Mouse (Mus musculus) heart, adult 2 months (tissue): ENCODE measurements around the gene Apoc4. TPM values are rescaled to one million over a fixed set of nuclear protein-coding genes. Genes with fewer than 3 reads are reported as not detected.

Source experiments
- DNase-seq, 2 experiments: peaks; one replicate each; pipeline ENCODE4 v3.0.0; 2021
- H3K27ac ChIP-seq: fragments of 200-600 bp; 2 replicates; pipeline ENCODE4 v1.8.1; 2022
- H3K27me3 ChIP-seq: fragments of 200-500 bp; 2 replicates; pipeline ENCODE4 v1.6.1; 2012; ENCODE audit warnings: mild to moderate bottlenecking, low read length, inconsistent platforms, mixed read lengths; ENCODE audit not compliant: control insufficient read depth, insufficient read depth
- H3K36me3 ChIP-seq: fragments of 200-500 bp; 2 replicates; pipeline ENCODE4 v1.6.1; 2012; ENCODE audit warnings: low read length, inconsistent platforms; ENCODE audit not compliant: control insufficient read depth, insufficient read depth
- H3K4me1 ChIP-seq: fragments of 200-500 bp; 2 replicates; pipeline ENCODE4 v1.6.1; 2011; ENCODE audit warnings: low read length; ENCODE audit not compliant: control insufficient read depth, insufficient read depth
- H3K4me3 ChIP-seq: fragments of 200-600 bp; 2 replicates; pipeline ENCODE4 v1.8.1; 2022
- H3K79me2 ChIP-seq: fragments of 200-500 bp; replicated peaks from 2 replicates; pipeline ENCODE4 v1.6.1; 2012; ENCODE audit warnings: mild to moderate bottlenecking, inconsistent platforms, low read length, moderate library complexity, mixed read lengths; ENCODE audit not compliant: control insufficient read depth, insufficient read depth
- H3K9ac ChIP-seq: fragments of 200-500 bp; 2 replicates; pipeline ENCODE4 v1.6.1; 2012; ENCODE audit warnings: low read depth, mild to moderate bottlenecking, control low read depth, inconsistent platforms, low read length, mixed read lengths
- CTCF ChIP-seq: fragments of 200-600 bp; IDR thresholded peaks from 2 replicates; pipeline ENCODE4 v1.8.1; 2022; ENCODE audit warnings: antibody characterized with exemption, mild to moderate bottlenecking, moderate library complexity
- EP300 ChIP-seq: fragments of 200-500 bp; IDR thresholded peaks from 2 replicates; pipeline ENCODE4 v1.6.1; 2011; ENCODE audit warnings: low read depth, low read length, control low read depth; ENCODE audit not compliant: insufficient read depth
- POLR2A ChIP-seq: fragments of 200-500 bp; IDR thresholded peaks from 2 replicates; pipeline ENCODE4 v1.6.1; 2011; ENCODE audit warnings: mild to moderate bottlenecking, low read depth, low read length, control low read depth; ENCODE audit not compliant: insufficient read depth
- WGBS: fragments of 180-500 bp; shearing (Covaris S2); methylation state at CpG from one replicate; pipeline ENCODE4 v1.1.7; 2018; 5-methylcytosine and 5-hydroxymethylcytosine counted together
- intact Hi-C: fragments of 180-260 bp; cut with DNase I; formaldehyde crosslinking; loops from one replicate; pipeline ENCODE4 v1.15.1; 2025
- polyA plus RNA-seq: library from polyadenylated mRNA; depleted of rRNA; stranded (reverse); fragments of >200 nt; gene quantifications from 2 replicates; pipeline ENCODE4 v1.2.3, GENCODE M21; 2012; rRNA removed
- total RNA-seq, 2 experiments: library from RNA; stranded (reverse); gene quantifications; 2 replicates each; pipeline ENCODE4 v1.2.3; 2021

Apoc4 gene
- total and polyA plus RNA-seq, 3 experiments, result not detected

DNA sequence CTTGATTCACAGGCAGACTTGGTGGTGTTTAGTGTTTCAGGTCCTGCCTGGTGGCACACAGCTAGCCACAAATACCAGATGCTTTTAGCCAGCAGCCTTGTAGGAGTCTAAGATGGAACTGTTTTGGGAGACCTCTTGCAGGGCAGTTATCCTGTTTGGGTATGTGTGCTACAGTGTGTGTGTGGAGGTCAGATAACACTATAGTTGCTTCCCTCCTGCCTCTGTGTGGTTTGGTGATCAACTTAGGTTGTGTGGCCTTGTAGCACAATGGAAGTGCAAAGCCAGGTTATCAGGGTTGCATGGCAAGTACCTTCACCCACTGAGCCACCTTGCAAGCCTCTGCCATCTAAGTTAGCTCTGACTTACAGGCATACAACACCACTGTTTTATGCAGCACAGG lies 48.6 kb downstream of the Apoc4 start:
- TF ChIP-seq EP300 (no peak), CTCF (no peak), POLR2A (no peak)
- no peak for DNase-seq
- Histone ChIP-seq H3K27me3 (no peaks in the 10 kb centered on the region), H3K4me1 (peaks cover 4% of the 10 kb centered on the region; the same call in 1 of the 2 replicates), H3K9ac (no peak overlapping the region), H3K36me3 (no peaks in the 10 kb centered on the region), H3K27ac (no peak overlapping the region), H3K79me2 (no peaks in the 10 kb centered on the region), H3K4me3 (no peak overlapping the region)
- intact Hi-C loops, result no loop called here

DNA sequence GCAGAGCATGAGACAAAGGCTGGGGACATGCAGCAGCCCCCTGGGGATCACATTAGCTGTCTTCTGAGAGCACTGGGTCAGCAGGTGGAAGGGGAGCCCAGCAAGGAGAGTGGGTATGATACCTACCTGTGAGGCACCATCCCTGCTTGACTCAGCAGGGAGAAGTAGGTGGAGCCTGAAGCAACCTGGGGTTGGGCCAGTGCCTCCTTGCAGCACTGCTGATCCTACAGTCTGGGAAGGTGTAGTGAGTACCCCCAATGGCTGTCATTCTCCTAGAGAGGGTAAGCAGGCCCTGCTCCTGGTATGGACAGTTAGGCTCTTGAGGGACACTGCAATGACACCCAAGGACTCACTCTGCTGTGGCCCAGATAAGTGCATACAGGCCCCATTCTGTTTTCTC lies 49.0 kb downstream of the Apoc4 start:
- Histone ChIP-seq H3K27ac (no peak overlapping the region), H3K79me2 (no peaks in the 10 kb centered on the region), H3K9ac (no peak overlapping the region), H3K36me3 (no peaks in the 10 kb centered on the region), H3K4me1 (peaks cover 4% of the 10 kb centered on the region; the same call in 1 of the 2 replicates), H3K27me3 (no peaks in the 10 kb centered on the region), H3K4me3 (no peak overlapping the region)
- intact Hi-C loops, result no loop called here
- TF ChIP-seq CTCF, result no peak
- no peak for DNase-seq

DNA sequence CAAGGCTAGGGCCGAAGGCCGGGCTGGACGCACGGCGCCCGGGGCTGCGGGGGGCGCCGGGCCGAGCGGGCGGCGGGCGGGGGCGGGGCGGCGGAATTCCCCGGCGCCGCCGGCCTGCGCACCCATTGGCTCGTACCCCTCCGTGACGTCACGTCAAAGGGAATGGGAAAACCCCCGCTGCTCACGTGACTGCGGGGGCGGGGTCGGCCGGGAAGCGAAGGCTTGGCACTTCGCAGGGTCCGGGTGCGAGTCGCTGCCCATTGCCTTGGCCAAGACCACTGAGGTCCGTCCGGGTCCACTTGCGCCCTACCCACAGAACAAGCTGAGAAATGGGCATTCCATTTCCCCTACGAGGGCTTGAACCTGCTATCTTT lies 51.9 kb downstream of the Apoc4 start, which contains the start of gene Relb:
Gene Relb, minus strand, starts transcription at position 78 of the 374 bp plus-strand sequence.
- WGBS, result under 1% methylated on average over 41 of the region's 41 CpGs
- 0 out of 2 replicates have a peak, but pooled peaks have one; percentile 34 for TF ChIP-seq POLR2A
- no peak for TF ChIP-seq EP300
- peak within 1 kb of the TSS; percentile 85 for H3K27ac ChIP-seq
- no peaks in the 10 kb centered on the region for H3K36me3 ChIP-seq
- H3K27me3 ChIP-seq, result no peaks in the 10 kb centered on the region
- peak within 1 kb of the TSS; percentile 81 for H3K9ac ChIP-seq
- DNase-seq, result peak; percentile 91 to 92
- intact Hi-C loops, result loop anchor here (5.0 kb wide), 2 partner anchors 33 to 172 kb away; partner anchors contain the start of gene Mark4
- peaks cover 1% of the 10 kb centered on the region; the same call in 1 of the 2 replicates for H3K4me1 ChIP-seq
- no peaks in the 10 kb centered on the region for H3K79me2 ChIP-seq
- peak within 1 kb of the TSS; percentile 94 for H3K4me3 ChIP-seq

DNA sequence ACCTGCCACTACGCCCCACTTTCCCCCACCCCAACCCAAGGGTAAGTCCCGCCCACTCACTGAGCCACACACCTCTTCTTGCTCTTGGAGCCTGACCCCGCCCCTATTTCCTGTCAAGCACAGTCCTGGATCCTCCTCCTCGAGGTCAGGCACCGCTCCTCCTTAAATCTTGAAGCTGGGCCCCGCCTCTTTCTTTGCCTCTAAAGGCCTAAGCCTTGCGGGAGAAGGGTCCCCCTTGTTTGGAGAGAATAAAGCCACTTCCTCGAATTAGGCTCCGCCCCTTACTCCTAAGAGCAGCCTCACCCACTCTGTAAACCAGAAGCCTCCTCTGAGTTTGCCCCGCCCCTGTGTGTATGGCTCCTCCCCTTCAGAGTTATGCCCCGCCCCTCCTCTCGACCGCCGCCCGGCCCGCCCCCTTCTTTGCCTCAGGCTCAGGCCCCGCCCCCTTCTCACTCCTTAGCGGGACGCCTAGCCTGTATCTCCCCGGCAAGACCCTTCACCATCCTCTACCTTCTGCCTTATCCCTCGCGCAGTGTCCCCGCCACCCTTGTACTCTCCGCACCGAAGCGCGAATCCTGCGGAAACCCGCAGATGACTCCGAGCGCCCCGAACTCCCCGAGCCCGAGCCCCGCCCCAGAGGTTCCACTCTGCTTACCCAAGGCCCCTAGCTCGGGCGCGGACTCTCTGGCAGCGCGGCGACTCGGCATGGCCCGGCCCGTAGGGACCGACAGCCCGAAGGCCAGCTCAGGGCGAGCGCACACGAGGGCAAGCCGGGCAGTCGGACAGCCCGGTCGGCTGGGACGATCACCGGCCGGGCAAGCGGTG lies 52.5 kb downstream of the Apoc4 start:
- intact Hi-C loops, result loop anchor here (5.0 kb wide), 2 partner anchors 34 to 171 kb away; partner anchors contain the start of gene Mark4
- H3K27ac ChIP-seq, result peak overlapping the region; percentile 85
- peak overlapping the region; percentile 94 for H3K4me3 ChIP-seq
- no peaks in the 10 kb centered on the region for H3K36me3 ChIP-seq
- H3K79me2 ChIP-seq, result no peaks in the 10 kb centered on the region
- peak overlapping the region; percentile 81 for H3K9ac ChIP-seq
- peak; percentile 95 to 96 for DNase-seq
- 3% methylated on average over 57 of the region's 57 CpGs for WGBS
- peaks cover 1% of the 10 kb centered on the region; the same call in 1 of the 2 replicates for H3K4me1 ChIP-seq
- H3K27me3 ChIP-seq, result no peaks in the 10 kb centered on the region
- TF ChIP-seq EP300 (no peak), POLR2A (peak; percentile 44; the same call in 1 of the 2 replicates)

DNA sequence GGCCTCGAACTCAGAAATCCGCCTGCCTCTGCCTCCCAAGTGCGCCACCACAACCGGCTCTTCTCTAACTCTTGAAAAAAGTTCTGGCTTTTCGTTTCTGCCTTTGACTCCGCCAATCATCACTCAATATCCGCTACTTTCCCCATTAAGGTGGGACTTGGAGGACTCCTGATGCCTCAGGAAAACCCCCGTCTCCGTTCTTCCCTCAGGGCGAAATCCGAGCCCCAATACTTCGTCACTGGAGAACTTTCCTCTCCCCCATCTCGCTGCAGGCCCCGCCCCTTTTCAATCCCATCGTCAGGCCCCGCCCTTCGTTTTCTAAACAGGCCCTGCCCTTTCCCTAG lies 53.1 kb downstream of the Apoc4 start:
- Histone ChIP-seq H3K27me3 (no peaks in the 10 kb centered on the region), H3K4me1 (peaks cover 1% of the 10 kb centered on the region; the same call in 1 of the 2 replicates), H3K9ac (peak overlapping the region; percentile 32), H3K36me3 (no peaks in the 10 kb centered on the region), H3K4me3 (peak overlapping the region; percentile 94), H3K79me2 (no peaks in the 10 kb centered on the region), H3K27ac (peak overlapping the region; percentile 85)
- intact Hi-C loops, result loop anchor here (5.0 kb wide), 2 partner anchors 34 to 171 kb away; partner anchors contain the start of gene Mark4
- WGBS, result 18% methylated on average over 17 of the region's 17 CpGs
- TF ChIP-seq POLR2A (no peak; the same call in 1 of the 2 replicates), EP300 (no peak), CTCF (no peak)
- no peak for DNase-seq

Other genes with a start within 250 kb of the Apoc4 start
- gene Mark4, start 222.7 kb downstream of the Apoc4 start, total RNA-seq, result 10 to 100 TPM; 22.4 to 27.2 TPM
- 11.1 and 11.8 TPM in 2 replicates for gene Mark4, start 222.7 kb downstream of the Apoc4 start, polyA plus RNA-seq
- gene Exoc3l2, start 218.1 kb downstream of the Apoc4 start, total RNA-seq, result 1 to 10 TPM in 1 of 2 experiments, under 1 TPM in 1; 0.80 to 1.2 TPM
- 1.5 and 1.7 TPM in 2 replicates for gene Exoc3l2, start 218.1 kb downstream of the Apoc4 start, polyA plus RNA-seq
- 1 to 10 TPM; 2.2 to 2.5 TPM for gene Bloc1s3, start 173.1 kb downstream of the Apoc4 start, total RNA-seq
- gene Bloc1s3, start 173.1 kb downstream of the Apoc4 start, polyA plus RNA-seq, result 3.9 and 5.4 TPM in 2 replicates
- gene Trappc6a, start 173.1 kb downstream of the Apoc4 start, total RNA-seq, result 10 to 100 TPM; 32.2 to 33.5 TPM
- gene Trappc6a, start 173.1 kb downstream of the Apoc4 start, polyA plus RNA-seq, result 32.9 and 45.0 TPM in 2 replicates
- gene Nkpd1, start 163.6 kb downstream of the Apoc4 start, total RNA-seq, result not detected
- gene Nkpd1, start 163.6 kb downstream of the Apoc4 start, polyA plus RNA-seq, result 0.06 TPM in 1 of 2 replicates, not detected in the other
- 10 to 100 TPM; 58.0 to 69.5 TPM for gene Ppp1r37, start 118.4 kb downstream of the Apoc4 start, total RNA-seq
- 56.0 and 66.4 TPM in 2 replicates for gene Ppp1r37, start 118.4 kb downstream of the Apoc4 start, polyA plus RNA-seq
- under 1 TPM; 0.42 to 0.43 TPM for gene Zfp296, start 104.2 kb downstream of the Apoc4 start, total RNA-seq
- gene Zfp296, start 104.2 kb downstream of the Apoc4 start, polyA plus RNA-seq, result 0.82 and 1.0 TPM in 2 replicates
- gene Gemin7, start 103.9 kb downstream of the Apoc4 start, total RNA-seq, result 10 to 100 TPM; 48.5 to 48.6 TPM
- gene Gemin7, start 103.9 kb downstream of the Apoc4 start, polyA plus RNA-seq, result 75.2 and 87.3 TPM in 2 replicates
- gene Clasrp, start 77.0 kb downstream of the Apoc4 start, total RNA-seq, result 10 to 100 TPM; 13.9 to 14.0 TPM
- 26.1 and 32.0 TPM in 2 replicates for gene Clasrp, start 77.0 kb downstream of the Apoc4 start, polyA plus RNA-seq
- gene Relb, start 52.0 kb downstream of the Apoc4 start, total RNA-seq, result 1 to 10 TPM; 7.1 to 7.6 TPM
- gene Relb, start 52.0 kb downstream of the Apoc4 start, polyA plus RNA-seq, result 9.5 and 12.1 TPM in 2 replicates
- gene Clptm1, start 16.4 kb downstream of the Apoc4 start, total RNA-seq, result 10 to 100 TPM; 61.7 to 74.9 TPM
- 70.1 and 123 TPM in 2 replicates for gene Clptm1, start 16.4 kb downstream of the Apoc4 start, polyA plus RNA-seq
- gene Apoc2, start 3.5 kb downstream of the Apoc4 start, total RNA-seq, result under 1 TPM in 1 of 2 experiments, not detected in 1; 0.47 TPM
- not detected in 2 replicates for gene Apoc2, start 3.5 kb downstream of the Apoc4 start, polyA plus RNA-seq
- not detected for gene Gm44805, start 56 bp downstream of the Apoc4 start, total RNA-seq
- not detected in 2 replicates for gene Gm44805, start 56 bp downstream of the Apoc4 start, polyA plus RNA-seq
- gene Apoc1, start 11.2 kb upstream of the Apoc4 start, total RNA-seq, result 1 to 10 TPM; 2.7 to 4.2 TPM
- gene Apoc1, start 11.2 kb upstream of the Apoc4 start, polyA plus RNA-seq, result 3.1 and 7.2 TPM in 2 replicates
- gene Apoe, start 17.7 kb upstream of the Apoc4 start, total RNA-seq, result 100 to 1,000 TPM; 278 to 293 TPM
- 456 and 519 TPM in 2 replicates for gene Apoe, start 17.7 kb upstream of the Apoc4 start, polyA plus RNA-seq
- gene Tomm40, start 34.0 kb upstream of the Apoc4 start, total RNA-seq, result 10 to 100 TPM; 92.7 to 98.2 TPM
- gene Tomm40, start 34.0 kb upstream of the Apoc4 start, polyA plus RNA-seq, result 81.9 and 91.2 TPM in 2 replicates
- 10 to 100 TPM; 30.2 to 41.4 TPM for gene Nectin2, start 69.0 kb upstream of the Apoc4 start, total RNA-seq
- gene Nectin2, start 69.0 kb upstream of the Apoc4 start, polyA plus RNA-seq, result 29.4 and 30.7 TPM in 2 replicates
- 100 to 1,000 TPM; 190 to 214 TPM for gene Bcam, start 89.5 kb upstream of the Apoc4 start, total RNA-seq
- 240 and 262 TPM in 2 replicates for gene Bcam, start 89.5 kb upstream of the Apoc4 start, polyA plus RNA-seq
- gene Cblc, start 115.3 kb upstream of the Apoc4 start, total RNA-seq, result under 1 TPM; 0.63 to 0.77 TPM
- gene Cblc, start 115.3 kb upstream of the Apoc4 start, polyA plus RNA-seq, result 0.41 and 1.2 TPM in 2 replicates
- 1 to 10 TPM; 3.5 to 6.1 TPM for gene Bcl3, start 141.3 kb upstream of the Apoc4 start, total RNA-seq
- 11.9 and 14.0 TPM in 2 replicates for gene Bcl3, start 141.3 kb upstream of the Apoc4 start, polyA plus RNA-seq
- gene Gm19345, start 170.5 kb upstream of the Apoc4 start, total RNA-seq, result not detected
- gene Gm19345, start 170.5 kb upstream of the Apoc4 start, polyA plus RNA-seq, result not detected in 2 replicates
- gene Ceacam16, start 179.8 kb upstream of the Apoc4 start, total RNA-seq, result under 1 TPM in 1 of 2 experiments, not detected in 1; 0.14 TPM
- gene Ceacam16, start 179.8 kb upstream of the Apoc4 start, polyA plus RNA-seq, result 0.35 and 0.66 TPM in 2 replicates
- not detected for gene Ceacam19, start 206.5 kb upstream of the Apoc4 start, total RNA-seq
- gene Ceacam19, start 206.5 kb upstream of the Apoc4 start, polyA plus RNA-seq, result not detected in 2 replicates
- 10 to 100 TPM; 20.1 to 24.5 TPM for gene Pvr, start 239.7 kb upstream of the Apoc4 start, total RNA-seq
- 18.1 and 34.0 TPM in 2 replicates for gene Pvr, start 239.7 kb upstream of the Apoc4 start, polyA plus RNA-seq